Mouse (Mus musculus): ENCODE results near the gene Olfr725. TPM values are rescaled to one million over a fixed set of nuclear protein-coding genes. Genes with fewer than 3 reads are reported as not detected.
A peak's percentile ranks its signal among the peaks of the same experiment; 100 is the strongest.

Gene Olfr725
- polyA plus RNA-seq (2015; fragmentation: Nextera tagmentation; extraction: Ambion mirVana): not detected in 2 replicates

GRCm38 (mm10) chr14:50040275-50040674 is at the start of gene Olfr725:
Gene Olfr725, minus strand, starts transcription at chr14:50040375.
- Histone ChIP-seq H3K27me3 (no peaks in the 10 kb centered on the region), H3K9ac (no peak within 1 kb of the TSS), H3K36me3 (ENCODE audit: poor library complexity, severe bottlenecking) (no peaks in the 10 kb centered on the region), H3K9me3 (replicated peaks) (no peaks in the 10 kb centered on the region), H3K4me3 (no peak within 1 kb of the TSS), H3K4me1 (no peaks in the 10 kb centered on the region), H3K4me2 (no peak within 1 kb of the TSS), H3K27ac (no peak within 1 kb of the TSS)
- no peak for ATAC-seq

DNA sequence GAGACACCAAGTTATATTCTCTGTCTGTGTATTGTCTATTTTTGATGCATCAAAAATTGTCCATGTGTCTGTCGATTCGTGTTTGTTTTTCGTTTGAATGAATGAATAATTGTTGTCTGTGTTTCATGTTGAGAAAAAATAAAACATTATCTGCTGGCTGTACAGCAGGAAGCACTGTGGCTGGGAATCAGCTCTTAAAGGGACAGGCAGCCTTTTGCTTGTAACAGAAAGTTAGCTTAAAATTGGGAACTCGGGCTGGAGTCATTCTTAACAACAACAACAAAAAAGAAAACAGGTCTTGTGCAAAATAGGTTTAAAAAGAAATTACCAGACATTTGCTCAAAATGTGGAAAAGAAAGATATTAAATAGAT is 22.5 kb upstream of the Olfr725 start:
- H3K4me1 ChIP-seq: peaks cover 7% of the 10 kb centered on the region
- H3K4me3 ChIP-seq: peak overlapping the region; percentile 75
- H3K9ac ChIP-seq: peak overlapping the region; percentile 68; the same call in 1 of the 2 replicates
- H3K9me3 ChIP-seq (replicated peaks): no peaks in the 10 kb centered on the region
- peak overlapping the region; percentile 82 for H3K27ac ChIP-seq
- H3K36me3 ChIP-seq (ENCODE audit: poor library complexity, severe bottlenecking): peaks cover 4% of the 10 kb centered on the region
- ATAC-seq: peak; percentile 34
- WGBS: under 1% methylated on average over 4 of the region's 4 CpGs
- peak overlapping the region; percentile 75 for H3K4me2 ChIP-seq
- no peaks in the 10 kb centered on the region for H3K27me3 ChIP-seq

- ATAC-seq: peak; percentile 96
- H3K4me1 ChIP-seq: peaks cover 7% of the 10 kb centered on the region
- H3K4me2 ChIP-seq: peak overlapping the region; percentile 75
- peak overlapping the region; percentile 82 for H3K27ac ChIP-seq
- peak overlapping the region; percentile 68 for H3K9ac ChIP-seq
- H3K9me3 ChIP-seq (replicated peaks): no peaks in the 10 kb centered on the region
- WGBS: 2% methylated on average over 52 of the region's 52 CpGs
- H3K4me3 ChIP-seq: peak overlapping the region; percentile 75
- H3K27me3 ChIP-seq: no peaks in the 10 kb centered on the region
- no peaks in the 10 kb centered on the region for H3K36me3 ChIP-seq (ENCODE audit: poor library complexity, severe bottlenecking)
These were observed 22.0 kb upstream of the Olfr725 start for GRCm38 (mm10) chr14:50061955-50062732.

DNA sequence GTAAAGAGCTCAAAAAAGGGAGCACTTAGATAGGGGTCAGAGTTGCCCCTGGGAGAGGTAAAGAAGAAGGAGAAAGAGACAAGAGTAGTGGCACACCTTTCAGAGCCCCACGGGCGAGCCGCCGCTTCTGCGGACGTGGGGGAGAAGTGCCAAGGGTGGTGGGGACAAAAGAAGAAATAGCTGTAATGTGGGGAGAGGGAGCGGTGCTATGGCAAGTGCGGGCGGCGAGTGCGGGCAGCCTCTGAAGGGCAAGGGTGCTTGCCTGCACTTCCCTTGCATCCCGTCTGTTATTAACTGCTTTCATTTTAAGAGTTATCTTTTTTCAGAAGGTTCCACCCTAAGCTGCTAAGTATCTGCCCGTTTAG is 21.4 kb upstream of the Olfr725 start:
- Histone ChIP-seq H3K27me3 (no peaks in the 10 kb centered on the region), H3K9ac (peak overlapping the region; percentile 68), H3K27ac (peak overlapping the region; percentile 82; the same call in 1 of the 2 replicates), H3K4me2 (peak overlapping the region; percentile 75), H3K36me3 (ENCODE audit: poor library complexity, severe bottlenecking) (no peaks in the 10 kb centered on the region), H3K4me1 (peaks cover 7% of the 10 kb centered on the region), H3K4me3 (peak overlapping the region; percentile 75), H3K9me3 (replicated peaks) (no peaks in the 10 kb centered on the region)
- ATAC-seq: peak; percentile 51
- under 1% methylated on average over 13 of the region's 13 CpGs for WGBS

DNA sequence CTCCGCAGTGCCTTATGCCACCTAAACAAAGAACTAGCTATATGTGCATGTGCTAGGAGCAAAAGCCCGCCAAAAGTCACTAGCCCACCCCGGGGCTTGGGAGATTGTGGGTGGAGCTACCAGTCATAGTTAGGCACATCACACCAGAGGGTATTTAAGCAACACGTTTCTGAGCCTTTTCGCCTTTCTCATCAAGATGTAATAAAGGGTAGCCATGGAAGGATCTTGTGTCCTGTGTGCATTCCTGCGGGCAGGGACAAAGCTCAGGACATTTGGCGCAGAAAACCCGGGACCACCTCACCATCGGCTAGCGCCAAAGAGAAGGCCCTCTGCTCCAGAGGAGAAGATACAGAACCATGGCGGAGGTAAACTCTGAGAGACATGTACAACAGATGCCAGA is 21.0 kb upstream of the Olfr725 start:
- H3K9me3 ChIP-seq (replicated peaks): no peaks in the 10 kb centered on the region
- peaks cover 7% of the 10 kb centered on the region for H3K4me1 ChIP-seq
- WGBS: 13% methylated on average over 11 of the region's 11 CpGs
- peak overlapping the region; percentile 82; the same call in 1 of the 2 replicates for H3K27ac ChIP-seq
- peak overlapping the region; percentile 68 for H3K9ac ChIP-seq
- ATAC-seq: peak; percentile 3; the same call in 1 of the 2 replicates
- peak overlapping the region; percentile 75 for H3K4me2 ChIP-seq
- H3K27me3 ChIP-seq: no peaks in the 10 kb centered on the region
- H3K4me3 ChIP-seq: peak overlapping the region; percentile 75
- no peaks in the 10 kb centered on the region for H3K36me3 ChIP-seq (ENCODE audit: poor library complexity, severe bottlenecking)

DNA sequence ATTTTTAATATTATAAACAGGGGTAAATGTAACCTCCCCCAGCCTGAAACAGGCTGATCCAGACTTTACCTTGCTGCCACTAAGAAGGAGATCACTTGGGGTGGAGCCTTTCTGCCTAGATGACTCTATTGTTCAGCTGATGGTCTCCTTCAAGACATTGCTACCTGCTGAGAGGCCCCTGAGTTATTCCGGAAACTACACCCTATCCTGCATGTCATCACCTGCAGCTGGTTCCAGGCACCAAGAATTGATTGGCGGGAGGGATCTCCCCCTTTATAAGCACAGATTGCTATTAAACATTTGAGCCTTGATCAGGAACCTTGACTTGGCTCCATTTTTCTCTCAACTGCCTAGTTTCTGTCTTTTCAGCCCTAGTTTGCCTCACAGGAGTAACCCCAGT is 8.1 kb downstream of the Olfr725 start:
- H3K36me3 ChIP-seq (ENCODE audit: poor library complexity, severe bottlenecking): no peaks in the 10 kb centered on the region
- H3K27me3 ChIP-seq: no peaks in the 10 kb centered on the region
- H3K9ac ChIP-seq: no peak overlapping the region
- H3K27ac ChIP-seq: no peak overlapping the region
- H3K4me2 ChIP-seq: no peak overlapping the region
- WGBS: 87% methylated on average over 2 of the region's 2 CpGs
- no peak overlapping the region for H3K4me3 ChIP-seq
- H3K9me3 ChIP-seq (replicated peaks): peaks cover 4% of the 10 kb centered on the region; the same call in 1 of the 2 replicates
- no peak for ATAC-seq
- H3K4me1 ChIP-seq: no peaks in the 10 kb centered on the region

- 84% methylated on average over 4 of the region's 4 CpGs for WGBS
- Histone ChIP-seq H3K36me3 (ENCODE audit: poor library complexity, severe bottlenecking) (no peaks in the 10 kb centered on the region), H3K4me3 (no peak overlapping the region), H3K9me3 (replicated peaks) (peaks cover 4% of the 10 kb centered on the region; the same call in 1 of the 2 replicates), H3K9ac (no peak overlapping the region), H3K4me2 (no peak overlapping the region), H3K27me3 (no peaks in the 10 kb centered on the region), H3K4me1 (no peaks in the 10 kb centered on the region), H3K27ac (no peak overlapping the region)
- ATAC-seq: no peak
These were observed 8.8 kb downstream of the Olfr725 start for GRCm38 (mm10) chr14:50031356-50031755.

DNA sequence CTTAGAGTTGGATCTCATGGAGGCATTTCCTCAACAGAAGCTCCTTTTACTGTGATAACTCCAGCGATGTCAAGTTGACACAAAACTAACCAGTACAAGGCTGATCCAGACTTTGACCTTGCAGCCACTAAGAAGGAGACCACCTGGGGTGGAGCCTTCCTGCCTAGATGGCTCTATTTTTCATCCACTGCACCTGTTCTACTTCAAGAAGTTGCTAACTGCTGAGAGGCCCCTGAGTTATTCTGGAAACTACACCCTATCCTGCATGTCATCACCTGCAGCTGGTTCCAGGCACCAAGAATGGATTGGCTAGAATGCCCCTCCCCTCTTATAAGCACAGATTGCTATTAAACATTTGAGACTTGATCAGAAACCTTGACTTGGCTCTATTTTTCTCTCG is 13.8 kb downstream of the Olfr725 start:
- H3K9me3 ChIP-seq (replicated peaks): peaks cover 4% of the 10 kb centered on the region; the same call in 1 of the 2 replicates
- H3K36me3 ChIP-seq (ENCODE audit: poor library complexity, severe bottlenecking): no peaks in the 10 kb centered on the region
- H3K27ac ChIP-seq: no peak overlapping the region
- no peaks in the 10 kb centered on the region for H3K4me1 ChIP-seq
- no peak overlapping the region for H3K4me3 ChIP-seq
- H3K9ac ChIP-seq: no peak overlapping the region
- no peak overlapping the region for H3K4me2 ChIP-seq
- WGBS: 73% methylated on average over 2 of the region's 2 CpGs
- ATAC-seq: no peak
- H3K27me3 ChIP-seq: no peaks in the 10 kb centered on the region

Other genes starting within 250 kb of the Olfr725 start
- gene Olfr722, start 138.4 kb downstream of the Olfr725 start, polyA plus RNA-seq (2015; fragmentation: Nextera tagmentation; extraction: Ambion mirVana): not detected in 2 replicates
- not detected in 2 replicates for gene Olfr723, start 108.6 kb downstream of the Olfr725 start, polyA plus RNA-seq (2015; fragmentation: Nextera tagmentation; extraction: Ambion mirVana)
- gene Olfr724, start 77.1 kb downstream of the Olfr725 start, polyA plus RNA-seq (2015; fragmentation: Nextera tagmentation; extraction: Ambion mirVana): not detected in 2 replicates
- gene Olfr726, start 50.6 kb upstream of the Olfr725 start, polyA plus RNA-seq (2015; fragmentation: Nextera tagmentation; extraction: Ambion mirVana): not detected in 2 replicates
- gene Olfr727, start 82.8 kb upstream of the Olfr725 start, polyA plus RNA-seq (2015; fragmentation: Nextera tagmentation; extraction: Ambion mirVana): not detected in 2 replicates
- gene Olfr728, start 102.3 kb upstream of the Olfr725 start, polyA plus RNA-seq (2015; fragmentation: Nextera tagmentation; extraction: Ambion mirVana): not detected in 2 replicates
- not detected in 2 replicates for gene Olfr729, start 112.5 kb upstream of the Olfr725 start, polyA plus RNA-seq (2015; fragmentation: Nextera tagmentation; extraction: Ambion mirVana)
- not detected in 2 replicates for gene Olfr730, start 147.8 kb upstream of the Olfr725 start, polyA plus RNA-seq (2015; fragmentation: Nextera tagmentation; extraction: Ambion mirVana)
- not detected in 2 replicates for gene Olfr731, start 201.5 kb upstream of the Olfr725 start, polyA plus RNA-seq (2015; fragmentation: Nextera tagmentation; extraction: Ambion mirVana)
- gene Olfr732, start 243.8 kb upstream of the Olfr725 start, polyA plus RNA-seq (2015; fragmentation: Nextera tagmentation; extraction: Ambion mirVana): not detected in 2 replicates